Mouse (Mus musculus): Measurements from ENCODE around the gene Tm7sf2. TPM values are rescaled to one million over a fixed set of nuclear protein-coding genes. Genes with fewer than 3 reads are reported as not detected.
A peak's percentile ranks its signal among the peaks of the same experiment; 100 is the strongest.

Tm7sf2 gene
- polyA plus RNA-seq, 1 experiment from 2014 or later, result 17.0 TPM

DNA sequence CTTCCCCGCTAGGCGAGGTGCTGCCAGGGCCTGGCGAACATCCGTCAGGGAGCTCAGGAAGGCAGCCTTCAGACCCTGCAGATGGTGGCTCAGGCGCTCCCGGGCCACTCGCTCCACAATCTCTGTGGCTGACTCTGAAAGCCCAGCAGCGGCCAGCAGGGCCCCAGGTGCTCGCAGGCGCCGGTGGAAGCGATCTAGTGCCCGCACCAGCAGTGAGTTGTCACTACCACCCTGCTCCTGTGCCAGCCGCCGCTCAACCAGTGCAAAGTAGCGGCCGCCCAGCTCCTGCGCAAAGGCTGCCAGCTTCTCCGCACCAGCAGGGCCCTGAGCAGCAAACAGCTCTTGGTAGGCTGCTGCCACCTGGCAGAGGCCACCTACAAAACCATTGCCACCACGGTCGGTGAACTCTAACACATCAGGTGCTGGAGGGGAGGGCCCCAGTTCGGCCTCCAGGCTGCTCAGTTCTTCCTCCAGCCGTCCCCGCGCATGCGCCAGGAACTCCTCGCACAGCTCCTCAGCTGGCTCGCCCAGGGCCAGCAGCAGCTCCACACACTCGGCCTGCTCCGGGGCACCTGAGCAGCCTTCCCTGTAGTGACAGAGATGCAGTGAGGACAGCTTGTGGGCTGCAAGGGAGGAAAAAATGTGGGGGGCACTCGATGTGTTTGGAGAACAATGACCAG is 2.5 kb upstream of the Tm7sf2 start:
- no peak for ATAC-seq (replicated peaks; ENCODE audit: low FRiP score, low read depth)
- TF ChIP-seq CTCF (IDR thresholded peaks at IDR 0.05; ENCODE audit: low read depth), result no peak
- WGBS, result 93% methylated on average over 31 of the region's 31 CpGs

DNA sequence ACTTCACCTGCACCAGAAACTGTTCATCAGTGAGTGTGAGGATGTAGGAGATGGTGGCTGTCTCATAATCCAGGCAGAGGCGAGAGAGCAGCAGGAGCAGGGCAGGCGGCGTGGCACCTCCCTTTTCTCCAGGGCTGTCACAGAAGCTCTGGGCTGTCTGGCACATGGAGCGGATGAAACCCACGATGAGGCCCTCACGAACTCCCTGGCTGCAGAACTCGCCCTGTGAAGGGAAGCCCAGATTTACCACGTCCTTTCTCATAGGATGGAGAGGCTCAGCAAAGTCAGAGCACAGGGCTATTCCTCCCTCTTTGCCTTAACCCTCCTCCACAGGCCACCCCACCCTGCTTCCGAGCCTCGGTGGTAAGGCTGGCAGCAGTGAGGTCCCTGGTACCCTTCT is 1.7 kb upstream of the Tm7sf2 start:
- no peaks in the 10 kb centered on the region for H3K27me3 ChIP-seq (ENCODE audit: insufficient read depth, low read length)
- no peak overlapping the region for H3K27ac ChIP-seq
- no peak for TF ChIP-seq CTCF (IDR thresholded peaks at IDR 0.05; ENCODE audit: low read depth)
- H3K9me3 ChIP-seq (replicated peaks; ENCODE audit: low read length), result no peaks in the 10 kb centered on the region
- H3K4me3 ChIP-seq (replicated peaks; ENCODE audit: low read depth, low read length), result no peak overlapping the region
- peaks cover 13% of the 10 kb centered on the region; the same call in 1 of the 2 replicates for H3K4me1 ChIP-seq (replicated peaks; ENCODE audit: insufficient read depth, low read length)
- 93% methylated on average over 10 of the region's 10 CpGs for WGBS
- no peak overlapping the region for H3K9ac ChIP-seq (ENCODE audit: low read depth, low read length)
- DNase-seq (ENCODE audit: low spot score), result no peak
- H3K36me3 ChIP-seq (ENCODE audit: insufficient read depth, low read length), result peaks cover 28% of the 10 kb centered on the region
- ATAC-seq (replicated peaks; ENCODE audit: low FRiP score, low read depth), result no peak
- no peak overlapping the region for H3K4me2 ChIP-seq (ENCODE audit: low read length)

More for the DNA sequence above, 2.5 kb upstream of the Tm7sf2 start:
- peaks cover 28% of the 10 kb centered on the region for H3K36me3 ChIP-seq (ENCODE audit: insufficient read depth, low read length)
- no peak overlapping the region for H3K9ac ChIP-seq (ENCODE audit: low read depth, low read length)
- no peaks in the 10 kb centered on the region for H3K27me3 ChIP-seq (ENCODE audit: insufficient read depth, low read length)
- no peaks in the 10 kb centered on the region for H3K9me3 ChIP-seq (replicated peaks; ENCODE audit: low read length)
- no peak overlapping the region for H3K27ac ChIP-seq
- DNase-seq (ENCODE audit: low spot score), result no peak
- peaks cover 13% of the 10 kb centered on the region; the same call in 1 of the 2 replicates for H3K4me1 ChIP-seq (replicated peaks; ENCODE audit: insufficient read depth, low read length)
- H3K4me3 ChIP-seq (replicated peaks; ENCODE audit: low read depth, low read length), result no peak overlapping the region
- no peak overlapping the region for H3K4me2 ChIP-seq (ENCODE audit: low read length)

DNA sequence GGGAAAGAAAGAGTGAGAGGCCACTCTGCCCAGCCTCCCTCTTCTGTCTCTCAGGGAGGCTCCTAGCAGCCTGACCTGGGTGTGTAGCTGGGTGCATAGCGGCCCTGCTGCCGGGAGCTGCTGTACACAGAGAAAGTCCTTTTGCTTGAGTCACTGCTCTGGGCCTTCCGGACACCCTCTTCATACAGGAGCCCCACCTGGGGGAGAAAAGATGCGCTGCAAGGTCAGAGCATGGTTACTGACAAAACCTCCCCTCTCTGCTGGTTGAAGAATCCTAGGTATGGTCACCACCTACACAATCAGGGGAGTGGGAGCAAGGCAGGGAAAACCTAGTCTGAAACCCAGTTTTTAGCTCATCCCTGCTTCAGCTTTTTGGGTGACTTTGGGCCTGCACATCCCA is 778 bp upstream of the Tm7sf2 start:
- Histone ChIP-seq H3K27ac (no peak overlapping the region), H3K9ac (ENCODE audit: low read depth, low read length) (no peak overlapping the region), H3K4me3 (replicated peaks; ENCODE audit: low read depth, low read length) (no peak overlapping the region), H3K4me2 (ENCODE audit: low read length) (no peak overlapping the region), H3K36me3 (ENCODE audit: insufficient read depth, low read length) (peaks cover 25% of the 10 kb centered on the region), H3K27me3 (ENCODE audit: insufficient read depth, low read length) (no peaks in the 10 kb centered on the region), H3K4me1 (replicated peaks; ENCODE audit: insufficient read depth, low read length) (peaks cover 13% of the 10 kb centered on the region; the same call in 1 of the 2 replicates), H3K9me3 (replicated peaks; ENCODE audit: low read length) (no peaks in the 10 kb centered on the region)
- 0 out of 2 replicates have a peak, but pooled peaks have one; percentile 7 for TF ChIP-seq CTCF (IDR thresholded peaks at IDR 0.05; ENCODE audit: low read depth)
- no peak for DNase-seq (ENCODE audit: low spot score)
- no peak for ATAC-seq (replicated peaks; ENCODE audit: low FRiP score, low read depth)
- WGBS, result 78% methylated on average over 4 of the region's 4 CpGs

DNA sequence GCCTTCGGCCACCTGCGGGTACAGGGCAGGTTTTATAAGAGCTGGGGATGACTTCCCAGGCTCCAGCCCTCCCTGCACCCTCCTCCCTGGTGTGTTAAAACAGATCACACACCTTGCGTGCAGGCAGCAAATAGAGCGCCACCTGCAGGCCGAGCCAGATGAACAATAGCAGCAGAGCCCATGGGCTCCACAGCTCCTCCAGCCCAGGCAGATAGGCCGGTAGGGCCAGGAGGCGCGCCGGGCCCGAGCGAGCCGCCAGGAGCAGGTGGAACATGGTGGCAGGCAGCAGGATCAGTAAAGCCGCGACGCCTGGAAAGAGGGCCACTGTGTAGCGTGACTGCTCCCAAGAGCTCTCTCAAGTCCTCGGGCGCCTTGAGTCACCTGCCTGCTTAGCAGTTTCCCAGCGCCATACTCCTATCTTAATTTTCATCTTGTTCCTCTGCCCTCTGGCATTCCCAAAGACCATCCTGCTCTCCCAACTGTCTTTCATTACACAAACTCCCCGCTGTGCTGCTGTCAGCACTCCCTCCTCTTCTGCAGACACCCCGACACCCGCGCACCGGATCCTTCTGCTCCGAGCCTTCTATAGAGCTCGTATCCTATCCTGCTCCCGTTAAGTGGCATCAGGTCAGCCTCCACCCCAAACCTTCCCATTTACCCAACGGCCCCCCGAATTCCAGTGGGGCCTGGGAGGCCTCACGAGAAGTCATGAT is 1.0 kb downstream of the Tm7sf2 start:
- H3K4me2 ChIP-seq (ENCODE audit: low read length), result peak overlapping the region; percentile 86
- peaks cover 18% of the 10 kb centered on the region; the same call in 1 of the 2 replicates for H3K4me1 ChIP-seq (replicated peaks; ENCODE audit: insufficient read depth, low read length)
- WGBS, result 1% methylated on average over 27 of the region's 30 CpGs
- no peaks in the 10 kb centered on the region for H3K9me3 ChIP-seq (replicated peaks; ENCODE audit: low read length)
- H3K27me3 ChIP-seq (ENCODE audit: insufficient read depth, low read length), result no peaks in the 10 kb centered on the region
- TF ChIP-seq CTCF (IDR thresholded peaks at IDR 0.05; ENCODE audit: low read depth), result peak; percentile 87
- H3K9ac ChIP-seq (ENCODE audit: low read depth, low read length), result peak overlapping the region; percentile 41
- peaks cover 20% of the 10 kb centered on the region; the same call in 1 of the 2 replicates for H3K36me3 ChIP-seq (ENCODE audit: insufficient read depth, low read length)
- ATAC-seq (replicated peaks; ENCODE audit: low FRiP score, low read depth), result peak; percentile 43
- peak; percentile 84 for DNase-seq (ENCODE audit: low spot score)
- H3K27ac ChIP-seq, result peak overlapping the region; percentile 70
- peak overlapping the region; percentile 37 for H3K4me3 ChIP-seq (replicated peaks; ENCODE audit: low read depth, low read length)

DNA sequence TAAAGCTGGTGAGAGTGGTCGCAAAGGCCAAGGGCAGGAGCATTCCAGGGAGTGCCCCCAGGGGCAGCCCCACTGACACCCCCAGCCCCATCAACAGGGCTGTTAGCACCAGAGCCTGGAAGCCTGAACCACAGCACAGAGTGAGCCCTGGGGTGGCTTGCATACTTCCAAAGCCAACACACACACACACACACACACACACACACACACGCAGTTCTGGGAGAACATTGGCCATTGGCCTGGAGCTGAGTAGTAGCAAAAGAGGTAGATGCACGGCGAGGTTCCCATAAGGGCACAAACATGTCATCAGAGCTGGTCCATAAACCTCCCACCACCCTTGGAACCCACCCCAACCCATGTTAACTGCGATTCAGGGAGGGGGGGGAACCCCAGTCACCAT is 1.6 kb downstream of the Tm7sf2 start:
- DNase-seq (ENCODE audit: low spot score) (no peak), ATAC-seq (replicated peaks; ENCODE audit: low FRiP score, low read depth) (no peak)
- 27% methylated on average over 5 of the region's 5 CpGs for WGBS
- Histone ChIP-seq H3K4me1 (replicated peaks; ENCODE audit: insufficient read depth, low read length) (peaks cover 23% of the 10 kb centered on the region), H3K9ac (ENCODE audit: low read depth, low read length) (peak overlapping the region; percentile 41; the same call in 1 of the 2 replicates), H3K27me3 (ENCODE audit: insufficient read depth, low read length) (no peaks in the 10 kb centered on the region), H3K27ac (peak overlapping the region; percentile 70; the same call in 1 of the 2 replicates), H3K4me3 (replicated peaks; ENCODE audit: low read depth, low read length) (peak overlapping the region; percentile 37; the same call in 1 of the 2 replicates), H3K36me3 (ENCODE audit: insufficient read depth, low read length) (peaks cover 20% of the 10 kb centered on the region; the same call in 1 of the 2 replicates), H3K4me2 (ENCODE audit: low read length) (peak overlapping the region; percentile 86), H3K9me3 (replicated peaks; ENCODE audit: low read length) (no peaks in the 10 kb centered on the region)
- TF ChIP-seq CTCF (IDR thresholded peaks at IDR 0.05; ENCODE audit: low read depth), result no peak

DNA sequence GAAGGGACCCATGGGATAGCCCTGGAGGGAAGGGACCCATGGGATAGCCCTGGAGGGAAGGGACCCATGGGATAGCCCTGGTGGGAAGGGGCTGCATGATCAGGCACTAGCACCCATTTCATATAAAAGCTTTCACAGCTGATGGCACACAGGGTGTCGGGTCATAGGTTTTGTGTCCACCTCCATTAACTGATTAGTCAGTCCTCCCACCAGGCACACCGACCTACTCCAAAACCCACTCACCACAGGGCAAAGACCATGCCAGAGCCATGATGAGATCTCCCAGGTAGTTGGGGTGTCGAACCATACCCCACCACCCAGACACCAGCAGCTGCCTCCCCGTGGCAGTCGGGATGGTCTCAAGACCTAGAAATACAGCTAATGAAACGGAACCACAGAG is 5.1 kb downstream of the Tm7sf2 start:
- Histone ChIP-seq H3K27me3 (ENCODE audit: insufficient read depth, low read length) (no peaks in the 10 kb centered on the region), H3K4me3 (replicated peaks; ENCODE audit: low read depth, low read length) (no peak overlapping the region), H3K4me1 (replicated peaks; ENCODE audit: insufficient read depth, low read length) (peaks cover 22% of the 10 kb centered on the region), H3K4me2 (ENCODE audit: low read length) (no peak overlapping the region), H3K27ac (no peak overlapping the region), H3K9ac (ENCODE audit: low read depth, low read length) (peak overlapping the region; percentile 86; the same call in 1 of the 2 replicates), H3K36me3 (ENCODE audit: insufficient read depth, low read length) (no peaks in the 10 kb centered on the region; the same call in 1 of the 2 replicates), H3K9me3 (replicated peaks; ENCODE audit: low read length) (no peaks in the 10 kb centered on the region)
- TF ChIP-seq CTCF (IDR thresholded peaks at IDR 0.05; ENCODE audit: low read depth), result no peak
- ATAC-seq (replicated peaks; ENCODE audit: low FRiP score, low read depth), result no peak
- WGBS, result 89% methylated on average over 6 of the region's 6 CpGs
- no peak for DNase-seq (ENCODE audit: low spot score)

Data from kidney, postnatal 0 days (tissue).